In the genomic region with DNA sequence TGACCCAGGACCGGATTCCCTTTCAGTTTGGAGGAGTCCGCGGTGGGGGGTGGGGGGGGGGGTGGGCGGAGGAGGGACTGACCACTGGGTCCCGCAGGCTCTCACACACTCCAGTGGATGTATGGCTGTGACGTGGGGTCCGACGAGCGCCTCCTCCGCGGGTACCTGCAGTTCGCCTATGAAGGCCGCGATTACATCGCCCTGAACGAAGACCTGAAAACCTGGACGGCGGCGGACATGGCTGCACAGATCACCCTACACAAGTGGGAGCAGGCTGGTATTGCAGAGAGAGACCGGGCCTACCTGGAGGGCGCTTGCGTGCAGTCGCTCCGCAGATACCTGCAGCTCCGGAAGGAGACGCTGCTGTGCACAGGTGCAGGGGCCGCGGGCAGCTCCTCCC, we compare ENCODE assay signal across 9 mouse cellular contexts. TPM values are rescaled to one million over a fixed set of nuclear protein-coding genes. Genes with fewer than 3 reads are reported as not detected.
DNase-seq lines count a peak whose midpoint lies in the region; ATAC-seq and TF ChIP-seq lines count a peak whose summit lies in the region.
"Not testable (repeated sequence)": the region's sequence is repeated elsewhere in the genome, so short reads cannot be mapped to it uniquely, and the experiment has no call there.
"Had no signal": no experiment of that assay in that cellular context is flagged by ENCODE, and none has a peak within 500 bp of the region (broad histone marks: within the 10 kb centered on the region; RNA-seq: fewer than 3 reads in every experiment).

No protein-coding gene starts in this region.

- peak overlapping the region; percentile 59 to 71; a peak in 3 of 4 replicates for H3K4me3 ChIP-seq in MEL (ENCODE audit: control insufficient read depth in 1 of 2, insufficient read depth in 1 of 2, low read depth in 2 of 2, low read length in 2 of 2)
- peak overlapping the region; percentile 50 for H3K4me3 ChIP-seq in forebrain, embryonic 10.5 days
- H3K4me3 ChIP-seq in heart, embryonic 15.5 days = peak overlapping the region; percentile 41
- H3K4me3 ChIP-seq in kidney, adult 2 months (ENCODE audit: insufficient read depth, low read depth, low read length) = peak overlapping the region; percentile 17; the same call in 1 of the 2 replicates
- peak overlapping the region; percentile 30; the same call in 1 of the 2 replicates for H3K4me3 ChIP-seq in liver, embryonic 11.5 days (ENCODE audit: low read depth, low read length)
- peak overlapping the region; percentile 51 for H3K4me3 ChIP-seq in midbrain, embryonic 10.5 days
- H3K4me3 ChIP-seq in small intestine, adult 2 months (ENCODE audit: low read depth, low read length) = peak overlapping the region; percentile 59

- not testable (repeated sequence) for H3K27me3 ChIP-seq in MEL (ENCODE audit: control insufficient read depth in 1 of 2, insufficient read depth in 2 of 2, low read length in 2 of 2); kidney, adult 2 months (replicated peaks; ENCODE audit: control insufficient read depth, insufficient read depth, low read length); small intestine, adult 2 months (ENCODE audit: control insufficient read depth, insufficient read depth, low read length)
- H3K27me3 ChIP-seq in forebrain, embryonic 10.5 days (ENCODE audit: poor library complexity, severe bottlenecking) = peaks cover 53% of the 10 kb centered on the region
- H3K27me3 ChIP-seq in heart, embryonic 15.5 days = peaks cover 48% of the 10 kb centered on the region
- peaks cover 21% of the 10 kb centered on the region for H3K27me3 ChIP-seq in liver, embryonic 11.5 days (replicated peaks; ENCODE audit: control insufficient read depth, insufficient read depth, low read length)
- H3K27me3 ChIP-seq in midbrain, embryonic 10.5 days (ENCODE audit: low read depth, poor library complexity, severe bottlenecking) = peaks cover 50% of the 10 kb centered on the region

- H3K79me2 ChIP-seq in MEL (ENCODE audit: control insufficient read depth, insufficient read depth, low read length, poor library complexity) = not testable (repeated sequence)

- not testable (repeated sequence) for H3K36me3 ChIP-seq in MEL (ENCODE audit: control insufficient read depth in 1 of 2, insufficient read depth in 2 of 2, low read length in 2 of 2); forebrain, embryonic 10.5 days (replicated peaks); heart, embryonic 15.5 days; kidney, adult 2 months (ENCODE audit: control insufficient read depth, insufficient read depth, low read length); liver, embryonic 11.5 days (ENCODE audit: control insufficient read depth, insufficient read depth, low read length); midbrain, embryonic 10.5 days; small intestine, adult 2 months (ENCODE audit: control insufficient read depth, insufficient read depth, low read length)

- not testable (repeated sequence) for H3K9me3 ChIP-seq in MEL (replicated peaks; ENCODE audit: insufficient read depth, low read length); forebrain, embryonic 10.5 days; heart, embryonic 15.5 days (replicated peaks); liver, embryonic 11.5 days (ENCODE audit: control insufficient read depth, low read length); midbrain, embryonic 10.5 days (replicated peaks)

- not testable (repeated sequence) for DNase-seq in MEL (ENCODE audit: low read depth, low spot score); kidney, adult 2 months
- peak; percentile 34 for DNase-seq in forebrain, embryonic 10.5 days (ENCODE audit: extremely low spot score, low spot score)
- peak; percentile 42 for DNase-seq in liver, embryonic 11.5 days (ENCODE audit: low spot score)
- peak; percentile 51 for DNase-seq in midbrain, embryonic 10.5 days (ENCODE audit: low spot score)
- peak; percentile 18 for DNase-seq in urinary bladder, postnatal 14 days (ENCODE audit: low spot score)

- WGBS in forebrain, embryonic 10.5 days = 10% methylated on average over 28 of the region's 28 CpGs
- 10% methylated on average over 28 of the region's 28 CpGs for WGBS in heart, embryonic 15.5 days
- 30% methylated on average over 28 of the region's 28 CpGs for WGBS in kidney, adult 2 months
- 11% methylated on average over 28 of the region's 28 CpGs for WGBS in liver, embryonic 11.5 days
- WGBS in midbrain, embryonic 10.5 days = 13% methylated on average over 28 of the region's 28 CpGs
- WGBS in small intestine, adult 2 months = 44% methylated on average over 28 of the region's 28 CpGs

- TF ChIP-seq POLR2A in MEL (IDR thresholded peaks at IDR 0.05; ENCODE audit: control insufficient read depth in 1 of 2, insufficient read depth in 1 of 2, low read depth in 1 of 2, low read length in 2 of 2, poor library complexity in 1 of 2); kidney, adult 2 months (IDR thresholded peaks at IDR 0.05; ENCODE audit: low read depth, low read length); small intestine, adult 2 months (IDR thresholded peaks at IDR 0.05; ENCODE audit: low read depth, low read length): not testable (repeated sequence)

- not testable (repeated sequence) for H3K27ac ChIP-seq in MEL (ENCODE audit: control insufficient read depth, low read depth, low read length); forebrain, embryonic 10.5 days; heart, embryonic 15.5 days; kidney, adult 2 months (ENCODE audit: insufficient read depth, low read depth, low read length); liver, embryonic 11.5 days (ENCODE audit: low read depth, low read length); midbrain, embryonic 10.5 days (replicated peaks); small intestine, adult 2 months (ENCODE audit: insufficient read depth, low read depth, low read length)

- not testable (repeated sequence) for H3K4me1 ChIP-seq in MEL (ENCODE audit: control insufficient read depth in 1 of 2, insufficient read depth in 2 of 2, low read length in 2 of 2); kidney, adult 2 months (ENCODE audit: control insufficient read depth, insufficient read depth, low read length); liver, embryonic 11.5 days (replicated peaks; ENCODE audit: control insufficient read depth, insufficient read depth, low read length); small intestine, adult 2 months (ENCODE audit: control insufficient read depth, insufficient read depth, insufficient read length, low read length)
- H3K4me1 ChIP-seq in forebrain, embryonic 10.5 days = peaks cover 12% of the 10 kb centered on the region
- peaks cover 11% of the 10 kb centered on the region for H3K4me1 ChIP-seq in heart, embryonic 15.5 days (replicated peaks)
- peaks cover 12% of the 10 kb centered on the region for H3K4me1 ChIP-seq in midbrain, embryonic 10.5 days

- not testable (repeated sequence) for TF ChIP-seq EP300 in MEL (IDR thresholded peaks at IDR 0.05; ENCODE audit: low read depth in 1 of 2, low read length in 2 of 2)

- ATAC-seq in heart, embryonic 15.5 days (replicated peaks; ENCODE audit: insufficient number of reproducible peaks, insufficient read depth, low FRiP score, low read depth) = not testable (repeated sequence)
- ATAC-seq in liver, embryonic 11.5 days (replicated peaks; ENCODE audit: low FRiP score) = peak; percentile 53; the same call in 1 of the 2 replicates

- TF ChIP-seq CTCF in MEL (IDR thresholded peaks at IDR 0.05 in 2 of 3, conservative IDR thresholded peaks at IDR 0.05 in 1 of 3; ENCODE audit: control insufficient read depth in 1 of 3, insufficient read depth in 1 of 3, low read depth in 2 of 3, low read length in 3 of 3, poor library complexity in 1 of 3, severe bottlenecking in 1 of 3); kidney, adult 2 months (conservative IDR thresholded peaks at IDR 0.05; ENCODE audit: insufficient read depth, insufficient read length, low read depth, low read length); small intestine, adult 2 months (IDR thresholded peaks at IDR 0.05; ENCODE audit: extremely low read depth, insufficient read length, insufficient replicate concordance, low read depth, low read length): not testable (repeated sequence)

- TF ChIP-seq RAD21 in MEL (IDR thresholded peaks at IDR 0.05; ENCODE audit: low read depth, low read length) = not testable (repeated sequence)

- H3K9ac ChIP-seq in MEL (ENCODE audit: control insufficient read depth, low read depth, low read length, poor library complexity, severe bottlenecking) = peak overlapping the region; percentile 55
- not testable (repeated sequence) for H3K9ac ChIP-seq in heart, embryonic 15.5 days; liver, embryonic 11.5 days (ENCODE audit: low read depth, low read length)

- H3K4me2 ChIP-seq in heart, embryonic 15.5 days = peak overlapping the region; percentile 63
- peak overlapping the region; percentile 59 for H3K4me2 ChIP-seq in liver, embryonic 11.5 days

RNA-seq across cellular contexts. Expression of gene H2-Q6, which starts 0.8 kb away (rescaled TPM):
- 1.4 and 1.8 TPM in 2 replicates for total RNA-seq in MEL (2012; rRNA removed)
- polyA plus RNA-seq in MEL (2012; ENCODE audit: insufficient read depth in 1 of 2, insufficient read length in 2 of 2, low read depth in 1 of 2, low replicate concordance in 2 of 2, missing spikeins in 1 of 2) = 10 to 100 TPM in 1 of 2 experiments, not detected in 1; 11.7 TPM
- 2.1 and 2.5 TPM in 2 replicates for polyA plus RNA-seq in forebrain, embryonic 10.5 days (2016; fragmentation: Nextera tagmentation; extraction: Ambion mirVana)
- polyA plus RNA-seq in heart, embryonic 15.5 days (2015; fragmentation: Nextera tagmentation; extraction: Ambion mirVana) = 0.43 and 1.8 TPM in 2 replicates
- polyA plus RNA-seq in kidney, adult 2 months (2012; rRNA removed) = 72.1 and 84.0 TPM in 2 replicates
- polyA plus RNA-seq in liver, embryonic 11.5 days (2014; fragmentation: Nextera tagmentation; extraction: Ambion mirVana) = 15.2 and 16.4 TPM in 2 replicates
- 1.5 and 1.9 TPM in 2 replicates for polyA plus RNA-seq in midbrain, embryonic 10.5 days (2016; fragmentation: Nextera tagmentation; extraction: Ambion mirVana)
- 23.8 and 59.3 TPM in 2 replicates for polyA plus RNA-seq in small intestine, adult 2 months (2012; rRNA removed)
- total RNA-seq: left cerebral cortex, postnatal 10 days had no signal

RNA-seq across cellular contexts. Expression of gene H2-Q7, which starts 13.5 kb away (rescaled TPM):
- total RNA-seq in MEL (2012; rRNA removed) = 0.23 TPM in 1 of 2 replicates, not detected in the other
- polyA plus RNA-seq in MEL (2012; ENCODE audit: insufficient read depth in 1 of 2, insufficient read length in 2 of 2, low read depth in 1 of 2, low replicate concordance in 2 of 2, missing spikeins in 1 of 2) = 1 to 10 TPM in 1 of 2 experiments, not detected in 1; 4.0 TPM
- polyA plus RNA-seq in forebrain, embryonic 10.5 days (2016; fragmentation: Nextera tagmentation; extraction: Ambion mirVana) = 18.5 and 19.8 TPM in 2 replicates
- polyA plus RNA-seq in heart, embryonic 15.5 days (2015; fragmentation: Nextera tagmentation; extraction: Ambion mirVana) = 0.98 and 4.0 TPM in 2 replicates
- 112 and 139 TPM in 2 replicates for polyA plus RNA-seq in kidney, adult 2 months (2012; rRNA removed)
- polyA plus RNA-seq in liver, embryonic 11.5 days (2014; fragmentation: Nextera tagmentation; extraction: Ambion mirVana) = 29.9 and 30.8 TPM in 2 replicates
- polyA plus RNA-seq in midbrain, embryonic 10.5 days (2016; fragmentation: Nextera tagmentation; extraction: Ambion mirVana) = 16.0 and 17.5 TPM in 2 replicates
- polyA plus RNA-seq in small intestine, adult 2 months (2012; rRNA removed) = 74.1 and 186 TPM in 2 replicates

RNA-seq across cellular contexts. Expression of gene H2-Q10, which starts 44.4 kb away (rescaled TPM):
- total RNA-seq in MEL (2012; rRNA removed) = 0.13 and 0.15 TPM in 2 replicates
- polyA plus RNA-seq in MEL (2012; ENCODE audit: insufficient read depth in 1 of 2, insufficient read length in 2 of 2, low read depth in 1 of 2, low replicate concordance in 2 of 2, missing spikeins in 1 of 2) = 1 to 10 TPM in 1 of 2 experiments, not detected in 1; 8.9 TPM
- polyA plus RNA-seq in forebrain, embryonic 10.5 days (2016; fragmentation: Nextera tagmentation; extraction: Ambion mirVana) = 0.36 and 0.37 TPM in 2 replicates
- polyA plus RNA-seq in heart, embryonic 15.5 days (2015; fragmentation: Nextera tagmentation; extraction: Ambion mirVana) = 0.58 and 2.5 TPM in 2 replicates
- 6.7 and 8.3 TPM in 2 replicates for polyA plus RNA-seq in kidney, adult 2 months (2012; rRNA removed)
- polyA plus RNA-seq in liver, embryonic 11.5 days (2014; fragmentation: Nextera tagmentation; extraction: Ambion mirVana) = 72.3 and 73.7 TPM in 2 replicates
- 0.22 and 0.27 TPM in 2 replicates for polyA plus RNA-seq in midbrain, embryonic 10.5 days (2016; fragmentation: Nextera tagmentation; extraction: Ambion mirVana)
- 8.5 and 12.0 TPM in 2 replicates for polyA plus RNA-seq in small intestine, adult 2 months (2012; rRNA removed)
- total RNA-seq: left cerebral cortex, postnatal 10 days had no signal

RNA-seq across cellular contexts. Expression of gene H2-Q4, which starts 46.1 kb away (rescaled TPM):
- total RNA-seq in MEL (2012; rRNA removed) = 8.9 and 9.1 TPM in 2 replicates
- 10 to 100 TPM in 1 of 2 experiments, not detected in 1; 25.5 TPM for polyA plus RNA-seq in MEL (2012; ENCODE audit: insufficient read depth in 1 of 2, insufficient read length in 2 of 2, low read depth in 1 of 2, low replicate concordance in 2 of 2, missing spikeins in 1 of 2)
- polyA plus RNA-seq in forebrain, embryonic 10.5 days (2016; fragmentation: Nextera tagmentation; extraction: Ambion mirVana) = 3.0 and 3.1 TPM in 2 replicates
- 2.1 and 5.5 TPM in 2 replicates for polyA plus RNA-seq in heart, embryonic 15.5 days (2015; fragmentation: Nextera tagmentation; extraction: Ambion mirVana)
- 48.1 and 55.9 TPM in 2 replicates for polyA plus RNA-seq in kidney, adult 2 months (2012; rRNA removed)
- 1.8 and 2.0 TPM in 2 replicates for polyA plus RNA-seq in liver, embryonic 11.5 days (2014; fragmentation: Nextera tagmentation; extraction: Ambion mirVana)
- 2.9 and 3.1 TPM in 2 replicates for polyA plus RNA-seq in midbrain, embryonic 10.5 days (2016; fragmentation: Nextera tagmentation; extraction: Ambion mirVana)
- 60.9 and 159 TPM in 2 replicates for polyA plus RNA-seq in small intestine, adult 2 months (2012; rRNA removed)
